ENCODE assay signal across 10 mouse cellular contexts in genomic region chr4:143330566-143330965, GRCm38 (mm10). TPM values are rescaled to one million over a fixed set of nuclear protein-coding genes. Genes with fewer than 3 reads are reported as not detected.
DNase-seq lines count a peak whose midpoint lies in the region; ATAC-seq and TF ChIP-seq lines count a peak whose summit lies in the region.
"Had no signal": no experiment of that assay in that cellular context is flagged by ENCODE, and none has a peak within 500 bp of the region (broad histone marks: within the 10 kb centered on the region; RNA-seq: fewer than 3 reads in every experiment).

No protein-coding gene starts in this region.

- no peaks in the 10 kb centered on the region for H3K36me3 ChIP-seq in kidney, embryonic 15.5 days
- no peaks in the 10 kb centered on the region for H3K36me3 ChIP-seq in kidney, adult 2 months (ENCODE audit: control insufficient read depth, insufficient read depth, low read length)

- 0 out of 2 replicates have a peak overlapping the region, but pooled peaks have one; percentile 22 for H3K4me2 ChIP-seq in kidney, embryonic 15.5 days

- TF ChIP-seq CTCF in kidney, adult 2 months (conservative IDR thresholded peaks at IDR 0.05; ENCODE audit: insufficient read depth, insufficient read length, low read depth, low read length): no peak

- no peak overlapping the region for H3K27ac ChIP-seq in kidney, embryonic 15.5 days
- H3K27ac ChIP-seq in kidney, adult 2 months (ENCODE audit: insufficient read depth, low read depth, low read length): no peak overlapping the region

- ATAC-seq in kidney, embryonic 15.5 days (replicated peaks; ENCODE audit: low FRiP score): peak; percentile 58; the same call in 1 of the 2 replicates
- no peak; the same call in 1 of the 2 replicates for ATAC-seq in frontal cortex, adult (ENCODE audit: low TSS enrichment)

- 24% methylated on average over 9 of the region's 9 CpGs for WGBS in kidney, embryonic 15.5 days
- 30% methylated on average over 9 of the region's 9 CpGs for WGBS in kidney, adult 2 months

- no peak for DNase-seq in kidney, adult 2 months
- DNase-seq in brain, adult 2 months (ENCODE audit: low read depth, low spot score): peak; percentile 43
- peak; percentile 89 for DNase-seq in forelimb bud, embryonic 11.5 days (ENCODE audit: low read depth, low spot score)
- DNase-seq in mesoderm, embryonic 11.5 days (ENCODE audit: low read depth, low spot score): peak; percentile 84
- DNase-seq in frontal cortex, postnatal 14 days (ENCODE audit: low spot score in 2 of 2): no peak
- DNase-seq in layer of hippocampus, postnatal 10 days (ENCODE audit: low spot score in 2 of 2): no peak
- DNase-seq: kidney, postnatal 36 days had no signal

- no peak for TF ChIP-seq POLR2A in kidney, adult 2 months (IDR thresholded peaks at IDR 0.05; ENCODE audit: low read depth, low read length)

- no peaks in the 10 kb centered on the region for H3K27me3 ChIP-seq in kidney, embryonic 15.5 days
- H3K27me3 ChIP-seq in kidney, adult 2 months (replicated peaks; ENCODE audit: control insufficient read depth, insufficient read depth, low read length): no peaks in the 10 kb centered on the region

- H3K4me1 ChIP-seq in kidney, embryonic 15.5 days: peaks cover 8% of the 10 kb centered on the region; the same call in 1 of the 2 replicates
- no peaks in the 10 kb centered on the region for H3K4me1 ChIP-seq in kidney, adult 2 months (ENCODE audit: control insufficient read depth, insufficient read depth, low read length)

- H3K4me3 ChIP-seq in kidney, embryonic 15.5 days (replicated peaks): no peak overlapping the region
- H3K4me3 ChIP-seq in kidney, adult 2 months (ENCODE audit: insufficient read depth, low read depth, low read length): no peak overlapping the region

- H3K9ac ChIP-seq in kidney, embryonic 15.5 days: no peak overlapping the region

- no peaks in the 10 kb centered on the region for H3K9me3 ChIP-seq in kidney, embryonic 15.5 days (replicated peaks)

RNA-seq across cellular contexts. Expression of gene Lrrc38, which starts 19.0 kb away (rescaled TPM):
- 0.17 and 0.31 TPM in 2 replicates for polyA plus RNA-seq in kidney, embryonic 15.5 days (2015; fragmentation: Nextera tagmentation; extraction: Ambion mirVana)
- 0.04 and 0.06 TPM in 2 replicates for polyA plus RNA-seq in kidney, adult 2 months (2012; rRNA removed)
- total RNA-seq in layer of hippocampus, postnatal 10 days (2021): 1 to 10 TPM in 1 of 2 experiments, under 1 TPM in 1; 0.78 to 1.0 TPM
- polyA plus RNA-seq: liver, embryonic 16.5 days had no signal

RNA-seq across cellular contexts. Expression of gene Pdpn, which starts 31.2 kb away (rescaled TPM):
- 50.0 and 50.7 TPM in 2 replicates for polyA plus RNA-seq in kidney, embryonic 15.5 days (2015; fragmentation: Nextera tagmentation; extraction: Ambion mirVana)
- polyA plus RNA-seq in kidney, adult 2 months (2012; rRNA removed): 3.2 and 4.5 TPM in 2 replicates
- total RNA-seq in layer of hippocampus, postnatal 10 days (2021): 10 to 100 TPM; 16.0 to 18.3 TPM

Comparison
In these comparisons a context has a peak if more than half of its experiments do, and no peak if none do; other contexts are left out.
1. DNase-seq: peak in brain, adult 2 months (single experiment), forelimb bud, embryonic 11.5 days (single experiment) and mesoderm, embryonic 11.5 days (single experiment); none in kidney, adult 2 months (single experiment), frontal cortex, postnatal 14 days (0 of 2) and layer of hippocampus, postnatal 10 days (0 of 2).